Mouse (Mus musculus) spleen, adult 2 months (tissue): ENCODE results near the gene Med16. TPM values are rescaled to one million over a fixed set of nuclear protein-coding genes. Genes with fewer than 3 reads are reported as not detected.

Experiments used
- DNase-seq, 2 experiments: peaks; one replicate each; pipeline versions ENCODE4 v3.0.0 to v3.0.0-alpha.2; 2012 to 2021; ENCODE audit warnings: low spot score in 2 of 2, low read depth in 1 of 2
- H3K27ac ChIP-seq: fragments of 200-500 bp; 2 replicates; pipeline ENCODE4 v1.5.1; 2012; ENCODE audit warnings: low read length, inconsistent platforms; ENCODE audit not compliant: insufficient read depth
- H3K27me3 ChIP-seq: fragments of 200-500 bp; 2 replicates; pipeline ENCODE4 v1.6.1; 2012; ENCODE audit warnings: mild to moderate bottlenecking, moderate library complexity, low read length, inconsistent platforms; ENCODE audit not compliant: control insufficient read depth, insufficient read depth
- H3K36me3 ChIP-seq: fragments of 200-500 bp; 2 replicates; pipeline ENCODE4 v1.6.1; 2012; ENCODE audit warnings: mild to moderate bottlenecking, low read length, inconsistent platforms; ENCODE audit not compliant: control insufficient read depth, insufficient read depth
- H3K4me1 ChIP-seq: fragments of 200-500 bp; 2 replicates; pipeline ENCODE4 v1.6.1; 2011; ENCODE audit warnings: inconsistent platforms; ENCODE audit not compliant: control insufficient read depth, insufficient read depth, insufficient read length
- H3K4me3 ChIP-seq: fragments of 200-500 bp; 2 replicates; pipeline ENCODE4 v1.5.1; 2011; ENCODE audit warnings: mild to moderate bottlenecking, inconsistent platforms; ENCODE audit not compliant: insufficient read depth, insufficient read length; ENCODE audit errors: extremely low read depth
- CTCF ChIP-seq: fragments of 200-500 bp; IDR thresholded peaks from 2 replicates; pipeline ENCODE4 v1.5.1; 2011; ENCODE audit warnings: mild to moderate bottlenecking, inconsistent platforms; ENCODE audit not compliant: insufficient read depth, insufficient read length, insufficient replicate concordance; ENCODE audit errors: extremely low read depth
- POLR2A ChIP-seq: fragments of 200-500 bp; IDR thresholded peaks from 2 replicates; pipeline ENCODE4 v1.6.1; 2011; ENCODE audit warnings: low read depth, low read length, inconsistent platforms
- WGBS: fragments of 180-500 bp; shearing (Covaris S2); methylation state at CpG from one replicate; pipeline ENCODE4 v1.1.7; 2018; 5-methylcytosine and 5-hydroxymethylcytosine counted together
- polyA plus RNA-seq: library from polyadenylated mRNA; depleted of rRNA; stranded (reverse); fragments of >200 nt; gene quantifications from 2 replicates; pipeline ENCODE4 v1.2.3, GENCODE M21; 2012

Gene Med16
- polyA plus RNA-seq, 1 experiment = 46.4 TPM

DNA sequence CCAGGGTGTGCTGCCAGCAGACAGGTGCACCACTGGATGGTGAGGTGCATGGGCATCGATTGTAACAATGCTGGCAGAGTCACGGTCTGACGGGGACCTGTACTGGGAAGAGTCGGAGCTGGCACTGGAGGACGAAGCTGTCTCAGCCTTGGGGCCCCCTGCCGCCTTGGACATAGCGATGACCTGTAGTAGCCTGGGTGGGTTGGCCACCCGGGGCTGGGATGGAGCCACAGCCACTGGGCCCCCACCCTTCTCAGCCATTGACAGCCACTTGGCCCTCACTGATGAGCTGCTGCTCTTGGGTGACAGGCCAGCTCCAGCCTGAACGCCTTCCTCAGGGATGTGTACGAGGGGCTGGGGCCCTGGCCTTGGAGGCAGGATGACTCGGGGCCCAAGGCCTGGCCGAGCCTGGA lies 43.5 kb downstream of the Med16 start:
- H3K27ac ChIP-seq = no peak overlapping the region
- TF ChIP-seq CTCF = no peak
- TF ChIP-seq POLR2A = no peak
- peaks cover 38% of the 10 kb centered on the region for H3K36me3 ChIP-seq
- H3K27me3 ChIP-seq = no peaks in the 10 kb centered on the region
- WGBS = 82% methylated on average over 12 of the region's 12 CpGs
- no peaks in the 10 kb centered on the region; the same call in 1 of the 2 replicates for H3K4me1 ChIP-seq
- no peak for DNase-seq
- no peak overlapping the region for H3K4me3 ChIP-seq

DNA sequence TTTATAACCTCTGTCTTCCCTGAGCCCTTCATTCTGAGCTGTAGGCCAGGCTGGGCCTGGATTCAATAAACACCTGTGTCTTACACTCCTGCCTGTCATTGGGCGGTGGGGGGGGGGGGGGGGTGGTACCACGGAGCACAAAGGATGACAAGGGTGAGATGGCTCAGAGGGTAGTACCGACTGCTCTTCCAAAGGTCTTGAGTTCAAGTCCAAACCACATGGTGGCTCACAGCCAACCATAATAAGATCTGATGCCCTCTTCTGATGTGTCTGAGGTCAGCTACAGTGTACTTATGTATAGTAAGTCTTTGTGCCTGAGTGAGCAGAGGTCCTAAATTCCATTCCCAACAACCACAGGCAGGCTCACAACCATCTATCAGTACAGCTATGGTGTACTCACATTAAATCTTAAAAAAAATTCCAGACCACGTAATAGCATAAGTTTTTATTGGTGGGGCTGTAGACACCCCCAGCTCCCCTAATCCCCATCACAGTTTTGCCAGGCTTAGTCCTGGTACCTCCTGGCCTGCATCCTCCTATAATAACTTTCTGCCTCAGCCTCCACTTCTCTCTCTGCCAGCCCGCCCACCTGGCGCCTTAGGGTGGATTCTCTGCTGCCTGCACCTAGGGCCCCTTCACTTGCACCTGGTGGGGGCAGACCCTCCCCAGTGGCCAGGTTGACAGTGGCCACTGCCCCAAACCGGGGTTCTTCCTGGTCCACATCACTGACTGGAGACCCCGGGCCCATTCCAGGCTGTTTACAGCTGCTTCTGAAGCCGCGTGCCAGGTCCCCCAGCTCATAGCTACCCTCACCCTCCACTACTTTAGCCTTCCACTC lies 44.2 kb downstream of the Med16 start:
- DNase-seq = no peak
- Histone ChIP-seq H3K4me3 (no peak overlapping the region), H3K27ac (no peak overlapping the region), H3K27me3 (no peaks in the 10 kb centered on the region), H3K36me3 (peaks cover 44% of the 10 kb centered on the region), H3K4me1 (no peaks in the 10 kb centered on the region; the same call in 1 of the 2 replicates)
- WGBS = 69% methylated on average over 10 of the region's 10 CpGs
- TF ChIP-seq CTCF = no peak
- TF ChIP-seq POLR2A = no peak

DNA sequence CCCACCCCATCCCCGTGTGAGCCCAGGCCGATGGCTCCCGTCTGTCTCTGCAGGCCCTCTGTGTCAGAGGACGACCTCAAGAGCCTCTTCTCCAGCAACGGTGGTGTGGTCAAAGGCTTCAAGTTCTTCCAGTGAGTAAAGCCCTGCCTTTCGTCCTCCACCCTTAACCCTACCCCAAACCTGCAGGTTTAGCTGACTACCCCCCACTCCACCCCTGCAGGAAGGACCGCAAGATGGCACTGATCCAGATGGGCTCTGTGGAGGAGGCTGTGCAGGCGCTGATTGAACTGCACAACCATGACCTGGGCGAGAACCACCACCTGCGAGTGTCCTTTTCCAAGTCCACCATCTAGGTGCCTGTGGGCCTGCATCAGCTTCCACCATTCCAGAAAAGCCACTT lies 45.8 kb downstream of the Med16 start:
- Histone ChIP-seq H3K4me3 (no peak overlapping the region), H3K27me3 (no peaks in the 10 kb centered on the region), H3K27ac (no peak overlapping the region), H3K36me3 (peaks cover 52% of the 10 kb centered on the region), H3K4me1 (peaks cover 3% of the 10 kb centered on the region; the same call in 1 of the 2 replicates)
- no peak for DNase-seq
- TF ChIP-seq CTCF = no peak
- WGBS = 85% methylated on average over 10 of the region's 10 CpGs

DNA sequence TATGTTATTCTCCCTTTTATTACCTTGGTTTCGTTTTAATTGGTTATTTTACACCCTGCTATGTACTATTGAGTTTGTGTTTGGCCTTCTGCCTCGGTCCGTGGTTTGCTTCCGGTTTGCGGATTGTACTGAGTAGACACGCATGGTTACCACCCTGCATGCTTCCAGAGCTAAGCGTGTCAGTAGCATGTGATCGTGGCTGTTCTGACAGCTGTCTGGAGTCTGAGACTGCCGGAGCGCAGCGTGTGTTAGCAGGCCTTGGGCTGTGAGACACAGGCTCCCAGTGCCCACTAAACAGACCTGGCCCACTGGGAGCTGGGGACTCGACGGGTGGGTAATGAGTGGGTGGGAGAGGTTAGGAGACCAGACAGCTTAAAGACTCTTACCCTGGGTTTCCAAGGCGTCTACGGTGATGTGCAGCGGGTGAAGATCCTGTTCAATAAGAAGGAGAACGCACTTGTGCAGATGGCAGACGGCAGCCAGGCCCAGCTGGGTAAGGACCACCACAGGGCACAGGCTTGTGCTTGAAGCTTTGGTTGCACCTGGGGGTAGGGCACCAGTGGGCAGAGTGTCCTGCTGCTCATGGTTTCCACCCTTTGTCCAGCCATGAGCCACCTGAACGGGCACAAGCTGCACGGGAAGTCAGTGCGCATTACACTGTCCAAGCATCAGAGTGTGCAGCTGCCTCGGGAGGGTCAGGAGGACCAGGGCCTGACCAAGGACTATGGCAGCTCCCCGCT lies 46.5 kb downstream of the Med16 start:
- no peaks in the 10 kb centered on the region for H3K27me3 ChIP-seq
- H3K27ac ChIP-seq = no peak overlapping the region
- DNase-seq = no peak
- H3K4me3 ChIP-seq = no peak overlapping the region
- peaks cover 10% of the 10 kb centered on the region; the same call in 1 of the 2 replicates for H3K4me1 ChIP-seq
- 89% methylated on average over 23 of the region's 23 CpGs for WGBS
- no peak for TF ChIP-seq POLR2A
- no peak for TF ChIP-seq CTCF
- H3K36me3 ChIP-seq = peaks cover 53% of the 10 kb centered on the region

DNA sequence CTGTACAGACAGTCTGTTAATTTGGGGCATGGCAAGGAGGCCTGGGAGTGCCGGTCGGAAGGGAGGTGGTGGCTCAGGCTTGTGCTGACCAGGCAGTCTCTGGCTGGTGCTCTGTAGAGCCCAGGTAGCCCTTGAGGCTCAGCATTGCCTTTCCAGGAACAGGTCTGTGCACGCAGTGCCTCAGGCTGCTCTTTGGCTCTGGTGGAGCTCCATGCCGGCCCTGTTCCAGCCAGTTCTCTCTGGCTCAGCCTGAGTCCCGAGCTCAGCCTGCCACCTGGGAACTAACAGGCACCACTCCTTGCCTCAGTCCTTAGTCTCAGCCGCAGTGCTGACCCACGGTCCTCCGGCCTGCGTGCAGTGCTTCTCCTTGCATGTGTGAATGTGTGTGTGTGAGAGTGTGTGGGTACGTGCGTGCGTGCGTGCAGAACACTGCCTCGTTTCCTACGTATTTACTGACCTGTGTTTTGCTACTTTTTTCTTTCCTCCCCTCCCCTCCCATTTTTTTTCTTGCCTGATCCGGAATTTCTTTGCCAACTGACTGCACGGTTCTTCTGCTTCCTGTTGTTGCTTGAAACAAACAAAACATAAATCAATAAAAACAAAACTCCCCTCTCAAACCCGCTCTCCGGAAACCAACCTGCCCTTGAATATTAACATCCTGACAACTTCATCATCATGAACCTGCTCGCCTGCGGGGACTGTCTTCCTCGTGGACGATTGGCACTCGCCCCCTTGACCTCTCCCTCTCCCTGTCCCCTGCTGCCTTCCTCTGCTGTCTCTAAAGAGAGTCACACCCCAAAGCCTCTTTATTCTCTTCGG lies 47.3 kb downstream of the Med16 start:
- Histone ChIP-seq H3K4me1 (peaks cover 18% of the 10 kb centered on the region), H3K27me3 (no peaks in the 10 kb centered on the region), H3K36me3 (peaks cover 59% of the 10 kb centered on the region), H3K4me3 (no peak overlapping the region), H3K27ac (no peak overlapping the region)
- 89% methylated on average over 25 of the region's 25 CpGs for WGBS
- DNase-seq = no peak
- TF ChIP-seq CTCF (no peak), POLR2A (no peak)

DNA sequence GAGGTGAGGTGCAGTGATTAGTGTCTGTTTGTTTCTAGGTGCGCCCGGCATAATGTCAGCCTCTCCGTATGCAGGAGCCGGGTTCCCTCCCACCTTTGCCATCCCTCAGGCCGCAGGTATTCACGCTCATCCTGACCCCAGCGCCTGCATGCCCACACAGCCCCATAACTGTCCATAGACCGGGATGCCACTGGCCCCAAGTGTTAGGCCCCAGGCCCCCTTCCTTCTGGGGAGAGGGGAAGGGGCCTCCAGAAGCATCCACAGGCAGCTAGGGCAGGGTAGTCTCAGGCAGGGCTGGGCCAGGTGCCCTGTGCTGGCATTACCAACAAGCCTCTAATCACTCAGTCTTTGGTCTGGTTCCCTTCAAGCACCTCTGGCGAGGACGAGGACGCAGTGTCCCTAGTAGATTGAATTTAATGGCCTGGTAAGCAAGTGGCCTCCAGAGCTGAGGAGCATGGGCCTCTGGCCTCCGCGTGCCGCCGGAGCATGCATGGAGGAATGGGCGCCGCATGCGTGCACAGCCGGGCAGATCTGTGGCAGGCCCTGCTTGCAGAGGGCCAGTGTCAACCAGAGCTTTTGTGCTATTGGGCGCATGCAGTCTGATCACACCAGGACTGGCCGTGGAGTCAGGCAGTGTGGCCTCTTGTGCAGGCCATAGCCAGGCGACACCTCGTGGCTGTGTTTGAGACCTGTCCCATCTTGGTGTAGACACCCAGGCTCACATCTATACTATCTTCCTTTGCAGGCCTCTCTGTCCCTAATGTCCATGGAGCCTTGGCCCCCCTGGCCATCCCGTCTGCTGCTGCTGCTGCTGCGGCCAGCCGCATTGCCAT lies 48.4 kb downstream of the Med16 start:
- Histone ChIP-seq H3K36me3 (peaks cover 59% of the 10 kb centered on the region), H3K4me1 (peaks cover 21% of the 10 kb centered on the region), H3K27me3 (no peaks in the 10 kb centered on the region), H3K4me3 (no peak overlapping the region), H3K27ac (no peak overlapping the region)
- TF ChIP-seq CTCF (no peak), POLR2A (no peak)
- DNase-seq = no peak
- WGBS = 97% methylated on average over 26 of the region's 26 CpGs
